Mouse (Mus musculus): ENCODE results near the gene Trim44. TPM values are rescaled to one million over a fixed set of nuclear protein-coding genes. Genes with fewer than 3 reads are reported as not detected.

Trim44 gene
- polyA plus RNA-seq, 1 experiment, result 16.5 TPM

DNA sequence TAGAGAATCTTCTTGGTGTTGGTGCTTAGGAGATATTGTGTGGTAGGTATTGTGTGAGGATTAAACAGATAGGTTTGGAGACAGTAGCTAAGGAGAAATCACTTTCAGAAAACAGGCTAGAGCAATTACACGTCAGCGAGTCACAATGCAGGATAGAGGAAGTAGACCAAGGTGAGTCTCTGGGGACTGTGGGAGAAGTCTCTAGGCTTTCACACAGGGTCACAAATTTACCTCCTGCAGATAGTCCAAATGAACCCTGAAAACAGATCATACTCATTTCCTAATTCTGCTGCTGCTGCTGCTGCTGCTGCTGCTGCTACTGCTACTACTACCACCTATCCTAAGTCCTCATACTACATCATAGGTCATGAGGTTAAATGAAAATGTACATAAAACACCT lies 66.2 kb downstream of the Trim44 start:
- H3K4me2 ChIP-seq (ENCODE audit: low read depth), result no peak overlapping the region
- no peak overlapping the region for H3ac ChIP-seq (ENCODE audit: control insufficient read depth, insufficient read length)
- no peaks in the 10 kb centered on the region for H3K27me3 ChIP-seq (ENCODE audit: control insufficient read depth, insufficient read depth, insufficient read length)
- H3K36me3 ChIP-seq (ENCODE audit: control insufficient read depth, insufficient read depth), result no peaks in the 10 kb centered on the region
- H3K79me2 ChIP-seq (ENCODE audit: control insufficient read depth, insufficient read depth), result no peaks in the 10 kb centered on the region
- H3K4me3 ChIP-seq, result no peak overlapping the region
- TF ChIP-seq MYOG (IDR thresholded peaks at IDR 0.05; ENCODE audit: control insufficient read depth in 1 of 3, insufficient read depth in 1 of 3, insufficient read length in 2 of 3, low read depth in 2 of 3) (no peak), TCF3 (IDR thresholded peaks at IDR 0.05; ENCODE audit: insufficient read length, low read depth) (no peak), REST (IDR thresholded peaks at IDR 0.05; ENCODE audit: insufficient read depth, insufficient read length) (no peak), CEBPB (IDR thresholded peaks at IDR 0.05; ENCODE audit: insufficient read depth, poor library complexity, severe bottlenecking) (no peak), TCF12 (IDR thresholded peaks at IDR 0.05; ENCODE audit: insufficient read depth, poor library complexity, severe bottlenecking) (no peak), POLR2AphosphoS2 (IDR thresholded peaks at IDR 0.05; ENCODE audit: insufficient read length, low read depth) (no peak), E2F4 (IDR thresholded peaks at IDR 0.05; ENCODE audit: insufficient read depth) (no peak), POLR2A (IDR thresholded peaks at IDR 0.05; ENCODE audit: insufficient read length, low read depth) (no peak), USF1 (IDR thresholded peaks at IDR 0.05; ENCODE audit: low read depth) (no peak), SRF (IDR thresholded peaks at IDR 0.05; ENCODE audit: control insufficient read depth, insufficient read length, low read depth) (no peak), MAX (IDR thresholded peaks at IDR 0.05; ENCODE audit: low read depth) (no peak), MYOD1 (IDR thresholded peaks at IDR 0.05; ENCODE audit: control insufficient read depth in 1 of 3, insufficient read length in 2 of 3, low read depth in 2 of 3) (no peak)

DNA sequence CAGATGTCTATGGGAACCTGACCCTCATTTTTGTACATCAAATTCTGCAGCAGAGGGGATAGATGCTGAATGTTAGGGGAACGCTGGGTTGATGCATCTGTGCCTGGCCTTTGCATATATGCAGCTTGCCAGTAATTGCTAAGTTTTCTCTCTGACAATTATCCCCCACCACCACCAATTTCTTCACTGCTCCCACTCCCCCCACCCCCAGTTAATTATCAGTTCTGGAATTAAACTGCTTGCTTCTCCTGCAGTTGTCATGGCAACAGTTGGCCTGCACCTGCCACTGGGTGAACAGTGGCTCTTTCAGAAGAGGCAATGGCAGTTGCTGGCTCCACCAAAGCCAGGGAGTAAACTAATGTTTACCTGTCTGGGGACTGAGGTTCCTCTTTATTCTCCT lies 70.8 kb downstream of the Trim44 start:
- TF ChIP-seq MAX (IDR thresholded peaks at IDR 0.05; ENCODE audit: low read depth), result no peak
- Histone ChIP-seq H3K27me3 (ENCODE audit: control insufficient read depth, insufficient read depth, insufficient read length) (no peaks in the 10 kb centered on the region), H3K4me3 (no peak overlapping the region), H3K79me2 (ENCODE audit: control insufficient read depth, insufficient read depth) (no peaks in the 10 kb centered on the region), H3K36me3 (ENCODE audit: control insufficient read depth, insufficient read depth) (peaks cover 6% of the 10 kb centered on the region), H3K4me2 (ENCODE audit: low read depth) (no peak overlapping the region), H3ac (ENCODE audit: control insufficient read depth, insufficient read length) (no peak overlapping the region)

DNA sequence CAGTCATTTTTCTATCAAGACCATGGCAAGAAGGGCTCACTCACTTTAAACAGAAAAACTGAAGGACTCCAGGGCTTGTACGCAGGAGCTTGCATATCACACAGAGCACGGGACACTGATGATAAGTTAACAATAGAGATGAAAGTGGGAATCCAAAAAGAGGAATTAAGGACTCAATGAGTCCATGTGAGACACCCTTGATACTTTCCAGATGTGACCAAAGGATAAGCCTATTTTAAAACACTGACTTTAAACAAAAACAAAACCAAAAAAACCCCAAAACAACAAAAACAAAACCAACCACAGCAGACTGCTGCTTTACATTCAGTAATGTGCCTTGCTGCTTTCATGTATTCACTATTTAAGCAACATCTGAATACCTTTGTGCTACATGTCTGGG lies 75.7 kb downstream of the Trim44 start:
- H3K4me2 ChIP-seq (ENCODE audit: low read depth), result no peak overlapping the region
- no peak for TF ChIP-seq POLR2A (IDR thresholded peaks at IDR 0.05; ENCODE audit: insufficient read length, low read depth)
- TF ChIP-seq MYOG (IDR thresholded peaks at IDR 0.05; ENCODE audit: control insufficient read depth in 1 of 3, insufficient read depth in 1 of 3, insufficient read length in 2 of 3, low read depth in 2 of 3), result no peak
- TF ChIP-seq USF1 (IDR thresholded peaks at IDR 0.05; ENCODE audit: low read depth), result no peak
- TF ChIP-seq REST (IDR thresholded peaks at IDR 0.05; ENCODE audit: insufficient read depth, insufficient read length), result no peak
- no peak for TF ChIP-seq POLR2AphosphoS2 (IDR thresholded peaks at IDR 0.05; ENCODE audit: insufficient read length, low read depth)
- TF ChIP-seq MYOD1 (IDR thresholded peaks at IDR 0.05; ENCODE audit: control insufficient read depth in 1 of 3, insufficient read length in 2 of 3, low read depth in 2 of 3), result no peak
- TF ChIP-seq SRF (IDR thresholded peaks at IDR 0.05; ENCODE audit: control insufficient read depth, insufficient read length, low read depth), result no peak
- no peak for TF ChIP-seq TCF3 (IDR thresholded peaks at IDR 0.05; ENCODE audit: insufficient read length, low read depth)
- TF ChIP-seq CEBPB (IDR thresholded peaks at IDR 0.05; ENCODE audit: insufficient read depth, poor library complexity, severe bottlenecking), result no peak
- TF ChIP-seq MAX (IDR thresholded peaks at IDR 0.05; ENCODE audit: low read depth), result no peak
- no peak for TF ChIP-seq E2F4 (IDR thresholded peaks at IDR 0.05; ENCODE audit: insufficient read depth)
- TF ChIP-seq TCF12 (IDR thresholded peaks at IDR 0.05; ENCODE audit: insufficient read depth, poor library complexity, severe bottlenecking), result no peak
- no peak overlapping the region for H3K4me3 ChIP-seq
- peaks cover 6% of the 10 kb centered on the region for H3K36me3 ChIP-seq (ENCODE audit: control insufficient read depth, insufficient read depth)
- no peak overlapping the region for H3ac ChIP-seq (ENCODE audit: control insufficient read depth, insufficient read length)
- no peaks in the 10 kb centered on the region for H3K79me2 ChIP-seq (ENCODE audit: control insufficient read depth, insufficient read depth)
- no peaks in the 10 kb centered on the region for H3K27me3 ChIP-seq (ENCODE audit: control insufficient read depth, insufficient read depth, insufficient read length)

DNA sequence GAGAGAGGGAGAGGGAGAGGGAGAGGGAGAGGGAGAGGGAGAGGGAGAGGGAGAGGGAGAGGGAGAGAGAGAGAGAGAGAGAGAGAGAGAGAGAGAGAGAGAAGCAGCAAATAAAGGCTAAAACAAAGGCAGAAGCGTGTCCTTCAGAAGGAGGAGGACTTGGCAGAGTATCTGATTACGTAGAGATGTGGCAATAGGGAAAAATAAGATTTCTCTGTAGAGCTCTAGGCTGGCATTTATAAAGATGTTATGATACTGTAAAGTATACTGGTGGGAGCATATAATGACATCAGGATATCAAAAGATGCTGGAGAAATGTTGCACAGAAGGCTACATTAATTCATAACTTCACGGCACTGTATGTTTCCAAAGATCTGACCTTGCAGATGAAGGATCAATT lies 76.5 kb downstream of the Trim44 start:
- TF ChIP-seq POLR2A (IDR thresholded peaks at IDR 0.05; ENCODE audit: insufficient read length, low read depth) (no peak), USF1 (IDR thresholded peaks at IDR 0.05; ENCODE audit: low read depth) (no peak), MYOD1 (IDR thresholded peaks at IDR 0.05; ENCODE audit: control insufficient read depth in 1 of 3, insufficient read length in 2 of 3, low read depth in 2 of 3) (no peak), CEBPB (IDR thresholded peaks at IDR 0.05; ENCODE audit: insufficient read depth, poor library complexity, severe bottlenecking) (no peak), SRF (IDR thresholded peaks at IDR 0.05; ENCODE audit: control insufficient read depth, insufficient read length, low read depth) (no peak), MYOG (IDR thresholded peaks at IDR 0.05; ENCODE audit: control insufficient read depth in 1 of 3, insufficient read depth in 1 of 3, insufficient read length in 2 of 3, low read depth in 2 of 3) (no peak), MAX (IDR thresholded peaks at IDR 0.05; ENCODE audit: low read depth) (no peak), REST (IDR thresholded peaks at IDR 0.05; ENCODE audit: insufficient read depth, insufficient read length) (no peak), TCF3 (IDR thresholded peaks at IDR 0.05; ENCODE audit: insufficient read length, low read depth) (no peak), TCF12 (IDR thresholded peaks at IDR 0.05; ENCODE audit: insufficient read depth, poor library complexity, severe bottlenecking) (no peak), POLR2AphosphoS2 (IDR thresholded peaks at IDR 0.05; ENCODE audit: insufficient read length, low read depth) (no peak), E2F4 (IDR thresholded peaks at IDR 0.05; ENCODE audit: insufficient read depth) (no peak)
- Histone ChIP-seq H3ac (ENCODE audit: control insufficient read depth, insufficient read length) (no peak overlapping the region), H3K79me2 (ENCODE audit: control insufficient read depth, insufficient read depth) (no peaks in the 10 kb centered on the region)

DNA sequence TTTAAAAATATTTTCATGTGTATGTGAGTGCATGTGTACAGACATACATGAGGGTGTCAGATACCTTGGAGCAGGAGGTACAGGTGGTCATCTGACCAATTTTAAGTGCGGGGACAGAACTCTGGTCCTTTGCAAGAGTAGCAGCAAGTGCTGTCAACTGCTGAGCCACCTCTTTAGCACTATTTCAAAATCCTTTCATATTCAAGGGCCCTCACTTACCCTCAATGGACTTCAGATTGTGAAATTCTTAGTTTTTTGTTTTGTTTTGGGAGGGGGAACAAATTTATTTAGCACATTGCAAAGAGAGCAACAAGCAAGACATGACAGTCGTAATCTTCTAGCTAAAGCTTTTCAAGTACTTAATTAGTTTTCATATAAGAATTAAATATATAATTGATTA lies 81.7 kb downstream of the Trim44 start:
- H3K27me3 ChIP-seq (ENCODE audit: control insufficient read depth, insufficient read depth, insufficient read length), result no peaks in the 10 kb centered on the region
- no peak overlapping the region for H3ac ChIP-seq (ENCODE audit: control insufficient read depth, insufficient read length)
- no peak for TF ChIP-seq POLR2AphosphoS2 (IDR thresholded peaks at IDR 0.05; ENCODE audit: insufficient read length, low read depth)
- no peak for TF ChIP-seq USF1 (IDR thresholded peaks at IDR 0.05; ENCODE audit: low read depth)
- TF ChIP-seq MYOG (IDR thresholded peaks at IDR 0.05; ENCODE audit: control insufficient read depth in 1 of 3, insufficient read depth in 1 of 3, insufficient read length in 2 of 3, low read depth in 2 of 3), result no peak
- no peak for TF ChIP-seq SRF (IDR thresholded peaks at IDR 0.05; ENCODE audit: control insufficient read depth, insufficient read length, low read depth)
- TF ChIP-seq E2F4 (IDR thresholded peaks at IDR 0.05; ENCODE audit: insufficient read depth), result no peak
- no peak for TF ChIP-seq CEBPB (IDR thresholded peaks at IDR 0.05; ENCODE audit: insufficient read depth, poor library complexity, severe bottlenecking)
- no peak for TF ChIP-seq MYOD1 (IDR thresholded peaks at IDR 0.05; ENCODE audit: control insufficient read depth in 1 of 3, insufficient read length in 2 of 3, low read depth in 2 of 3)
- TF ChIP-seq MAX (IDR thresholded peaks at IDR 0.05; ENCODE audit: low read depth), result no peak
- TF ChIP-seq POLR2A (IDR thresholded peaks at IDR 0.05; ENCODE audit: insufficient read length, low read depth), result no peak
- no peak for TF ChIP-seq TCF3 (IDR thresholded peaks at IDR 0.05; ENCODE audit: insufficient read length, low read depth)
- no peak for TF ChIP-seq TCF12 (IDR thresholded peaks at IDR 0.05; ENCODE audit: insufficient read depth, poor library complexity, severe bottlenecking)
- no peak for TF ChIP-seq REST (IDR thresholded peaks at IDR 0.05; ENCODE audit: insufficient read depth, insufficient read length)
- no peaks in the 10 kb centered on the region for H3K79me2 ChIP-seq (ENCODE audit: control insufficient read depth, insufficient read depth)
- no peak overlapping the region for H3K4me3 ChIP-seq
- H3K36me3 ChIP-seq (ENCODE audit: control insufficient read depth, insufficient read depth), result no peaks in the 10 kb centered on the region
- no peak overlapping the region for H3K4me2 ChIP-seq (ENCODE audit: low read depth)

More for the DNA sequence above, 76.5 kb downstream of the Trim44 start:
- Histone ChIP-seq H3K36me3 (ENCODE audit: control insufficient read depth, insufficient read depth) (peaks cover 6% of the 10 kb centered on the region), H3K27me3 (ENCODE audit: control insufficient read depth, insufficient read depth, insufficient read length) (no peaks in the 10 kb centered on the region), H3K4me3 (no peak overlapping the region), H3K4me2 (ENCODE audit: low read depth) (no peak overlapping the region)
